Mouse (Mus musculus) midbrain, embryonic 14.5 days (tissue): ENCODE data around the gene Slc9a7. TPM values are rescaled to one million over a fixed set of nuclear protein-coding genes. Genes with fewer than 3 reads are reported as not detected.

Experiments
- ATAC-seq: fragments of 200-750 bp; cut with Nextera tagmentation; 2 replicates; pipeline ENCODE4 v1.8.0; 2017; ENCODE audit warnings: moderate number of reproducible peaks, moderate library complexity; ENCODE audit not compliant: low FRiP score, low TSS enrichment
- DNase-seq: peaks from one replicate; pipeline ENCODE4 v3.0.0-alpha.2; 2015
- H3K27ac ChIP-seq: fragments of 300-500 bp; sonication (generic); replicated peaks from 2 replicates; pipeline ENCODE4 v1.5.1; 2014; ENCODE audit warnings: mild to moderate bottlenecking, low read depth, low read length, moderate library complexity
- H3K27me3 ChIP-seq: fragments of 300-500 bp; sonication (generic); 2 replicates; pipeline ENCODE4 v1.6.1; 2014; ENCODE audit warnings: low read length, control low read depth, mixed read lengths; ENCODE audit not compliant: control insufficient read depth, insufficient read depth
- H3K36me3 ChIP-seq: fragments of 300-500 bp; sonication (generic); 2 replicates; pipeline ENCODE4 v1.6.1; 2014; ENCODE audit warnings: low read length, control low read depth; ENCODE audit not compliant: control insufficient read depth, insufficient read depth
- H3K4me1 ChIP-seq: fragments of 300-500 bp; sonication (generic); 2 replicates; pipeline ENCODE4 v1.6.1; 2014; ENCODE audit warnings: mild to moderate bottlenecking, antibody characterized with exemption, low read length, control low read depth; ENCODE audit not compliant: control insufficient read depth, insufficient read depth
- H3K4me2 ChIP-seq: fragments of 300-500 bp; sonication (generic); 2 replicates; pipeline ENCODE4 v1.6.1; 2014; ENCODE audit warnings: mild to moderate bottlenecking, low read length, moderate library complexity
- H3K4me3 ChIP-seq: fragments of 300-500 bp; sonication (generic); replicated peaks from 2 replicates; pipeline ENCODE4 v1.5.1; 2014; ENCODE audit warnings: low read depth, low read length
- H3K9ac ChIP-seq: fragments of 300-500 bp; sonication (generic); replicated peaks from 2 replicates; pipeline ENCODE4 v1.6.1; 2014; ENCODE audit warnings: mild to moderate bottlenecking, low read length, moderate library complexity
- H3K9me3 ChIP-seq: fragments of 300-500 bp; sonication (generic); 2 replicates; pipeline ENCODE4 v1.6.1; 2016; ENCODE audit warnings: low read length, control low read depth, mixed read lengths; ENCODE audit not compliant: control insufficient read depth
- WGBS: fragments of 180-500 bp; shearing (Covaris S2); extraction: QIAGEN DNeasy Blood & Tissue Kit; methylation state at CpG from one replicate; pipeline ENCODE4 v1.1.7; 2014; 5-methylcytosine and 5-hydroxymethylcytosine counted together
- polyA plus RNA-seq: library from polyadenylated mRNA; unstranded; fragments of >200 nt; fragmentation: Nextera tagmentation; extraction: Ambion mirVana; gene quantifications from 2 replicates; pipeline ENCODE4 v1.2.1, GENCODE M21; 2014

Slc9a7 gene
- polyA plus RNA-seq, 1 experiment from 2014 or later = 12.2 TPM

- ATAC-seq (no peak), DNase-seq (no peak)
- no peaks in the 10 kb centered on the region for H3K27me3 ChIP-seq
Measured at GRCm38 (mm10) chrX:20125481-20125880, 166.1 kb downstream of the Slc9a7 start.

GRCm38 (mm10) chrX:20117717-20118116 is 173.9 kb downstream of the Slc9a7 start:
- DNase-seq = no peak
- WGBS = 70% methylated on average over 2 of the region's 2 CpGs
- no peaks in the 10 kb centered on the region for H3K9me3 ChIP-seq
- no peak overlapping the region for H3K9ac ChIP-seq
- no peak overlapping the region for H3K4me3 ChIP-seq
- no peaks in the 10 kb centered on the region for H3K36me3 ChIP-seq
- H3K4me1 ChIP-seq = no peaks in the 10 kb centered on the region
- ATAC-seq = no peak
- no peak overlapping the region for H3K4me2 ChIP-seq
- no peak overlapping the region for H3K27ac ChIP-seq
- no peaks in the 10 kb centered on the region for H3K27me3 ChIP-seq

More at GRCm38 (mm10) chrX:20125481-20125880, 166.1 kb downstream of the Slc9a7 start:
- H3K27ac ChIP-seq = no peak overlapping the region
- H3K4me1 ChIP-seq = no peaks in the 10 kb centered on the region
- H3K9me3 ChIP-seq = no peaks in the 10 kb centered on the region
- no peaks in the 10 kb centered on the region for H3K36me3 ChIP-seq
- H3K4me3 ChIP-seq = no peak overlapping the region
- WGBS = 68% methylated on average over 2 of the region's 2 CpGs
- H3K9ac ChIP-seq = no peak overlapping the region
- no peak overlapping the region for H3K4me2 ChIP-seq

DNA sequence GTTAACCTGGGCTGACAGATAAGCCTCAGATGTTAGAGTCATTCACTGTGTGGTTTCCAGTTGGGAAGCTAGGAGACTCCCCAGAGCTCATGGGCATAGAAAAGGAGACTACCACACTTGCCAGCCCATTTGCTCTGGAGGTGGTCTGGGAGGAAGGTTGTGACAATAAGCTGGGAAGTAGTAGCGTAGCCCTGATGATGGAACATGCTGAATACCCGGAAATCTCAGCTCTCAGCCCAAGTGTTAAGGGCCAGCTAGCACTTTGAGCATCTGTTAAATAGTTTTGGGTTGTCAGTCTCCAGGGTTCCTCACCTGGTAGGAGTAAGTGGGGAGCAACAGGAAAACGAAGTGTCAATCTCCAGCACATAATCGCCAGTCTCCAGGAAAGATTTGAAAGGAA is 221.4 kb downstream of the Slc9a7 start:
- no peaks in the 10 kb centered on the region for H3K27me3 ChIP-seq
- no peaks in the 10 kb centered on the region for H3K4me1 ChIP-seq
- no peak overlapping the region for H3K4me2 ChIP-seq
- H3K9ac ChIP-seq = no peak overlapping the region
- no peak overlapping the region for H3K4me3 ChIP-seq
- WGBS = 59% methylated on average over 4 of the region's 4 CpGs
- H3K36me3 ChIP-seq = no peaks in the 10 kb centered on the region
- DNase-seq (no peak), ATAC-seq (no peak)
- no peaks in the 10 kb centered on the region for H3K9me3 ChIP-seq
- H3K27ac ChIP-seq = no peak overlapping the region

GRCm38 (mm10) chrX:20066636-20067035 is 225.0 kb downstream of the Slc9a7 start:
- Histone ChIP-seq H3K27me3 (no peaks in the 10 kb centered on the region), H3K4me3 (no peak overlapping the region), H3K4me2 (no peak overlapping the region), H3K9ac (no peak overlapping the region), H3K36me3 (no peaks in the 10 kb centered on the region), H3K4me1 (no peaks in the 10 kb centered on the region), H3K27ac (no peak overlapping the region), H3K9me3 (no peaks in the 10 kb centered on the region)
- DNase-seq (no peak), ATAC-seq (no peak)

- Histone ChIP-seq H3K4me3 (no peak overlapping the region), H3K36me3 (no peaks in the 10 kb centered on the region), H3K27me3 (no peaks in the 10 kb centered on the region), H3K9ac (no peak overlapping the region), H3K27ac (no peak overlapping the region), H3K9me3 (no peaks in the 10 kb centered on the region), H3K4me1 (no peaks in the 10 kb centered on the region), H3K4me2 (no peak overlapping the region)
- WGBS = 58% methylated on average over 3 of the region's 3 CpGs
- peak; percentile 0 for DNase-seq
- ATAC-seq = no peak
Measured at GRCm38 (mm10) chrX:20061764-20062480, 229.7 kb downstream of the Slc9a7 start.

- peak overlapping the region; percentile 26; the same call in 1 of the 2 replicates for H3K9ac ChIP-seq
- no peaks in the 10 kb centered on the region for H3K36me3 ChIP-seq
- no peaks in the 10 kb centered on the region for H3K27me3 ChIP-seq
- WGBS = 19% methylated on average over 47 of the region's 47 CpGs
- H3K9me3 ChIP-seq = no peaks in the 10 kb centered on the region
- H3K27ac ChIP-seq = no peak overlapping the region
- ATAC-seq (peak; percentile 17; the same call in 1 of the 2 replicates), DNase-seq (peak; percentile 39)
- H3K4me1 ChIP-seq = no peaks in the 10 kb centered on the region
- peak overlapping the region; percentile 42 for H3K4me3 ChIP-seq
- peak overlapping the region; percentile 64 for H3K4me2 ChIP-seq
Measured at GRCm38 (mm10) chrX:20060769-20061315, 230.8 kb downstream of the Slc9a7 start.

GRCm38 (mm10) chrX:20060096-20060768 is 231.4 kb downstream of the Slc9a7 start:
- Histone ChIP-seq H3K9ac (peak overlapping the region; percentile 26; the same call in 1 of the 2 replicates), H3K4me3 (peak overlapping the region; percentile 42), H3K27me3 (no peaks in the 10 kb centered on the region), H3K27ac (no peak overlapping the region), H3K4me1 (no peaks in the 10 kb centered on the region), H3K9me3 (no peaks in the 10 kb centered on the region), H3K4me2 (peak overlapping the region; percentile 64), H3K36me3 (no peaks in the 10 kb centered on the region)
- ATAC-seq = peak; percentile 56
- peak; percentile 39 for DNase-seq
- 24% methylated on average over 65 of the region's 65 CpGs for WGBS

GRCm38 (mm10) chrX:20059381-20059971 is 232.1 kb downstream of the Slc9a7 start, which contains the start of gene Chst7:
Gene Chst7, plus strand, starts transcription at chrX:20059560.
- peak within 1 kb of the TSS; percentile 26; the same call in 1 of the 2 replicates for H3K9ac ChIP-seq
- H3K4me2 ChIP-seq = peak within 1 kb of the TSS; percentile 64
- 27% methylated on average over 40 of the region's 40 CpGs for WGBS
- H3K27ac ChIP-seq = no peak within 1 kb of the TSS
- no peaks in the 10 kb centered on the region for H3K27me3 ChIP-seq
- peak; percentile 48 for DNase-seq
- H3K36me3 ChIP-seq = no peaks in the 10 kb centered on the region
- peak within 1 kb of the TSS; percentile 42 for H3K4me3 ChIP-seq
- no peaks in the 10 kb centered on the region for H3K9me3 ChIP-seq
- H3K4me1 ChIP-seq = no peaks in the 10 kb centered on the region
- peak; percentile 62 for ATAC-seq
